Mouse (Mus musculus): Measurements from ENCODE around the gene Vmn1r4. TPM values are rescaled to one million over a fixed set of nuclear protein-coding genes. Genes with fewer than 3 reads are reported as not detected.
A peak's percentile ranks its signal among the peaks of the same experiment; 100 is the strongest.

Vmn1r4 gene
- polyA plus RNA-seq, 1 experiment, result 0.35 TPM

DNA sequence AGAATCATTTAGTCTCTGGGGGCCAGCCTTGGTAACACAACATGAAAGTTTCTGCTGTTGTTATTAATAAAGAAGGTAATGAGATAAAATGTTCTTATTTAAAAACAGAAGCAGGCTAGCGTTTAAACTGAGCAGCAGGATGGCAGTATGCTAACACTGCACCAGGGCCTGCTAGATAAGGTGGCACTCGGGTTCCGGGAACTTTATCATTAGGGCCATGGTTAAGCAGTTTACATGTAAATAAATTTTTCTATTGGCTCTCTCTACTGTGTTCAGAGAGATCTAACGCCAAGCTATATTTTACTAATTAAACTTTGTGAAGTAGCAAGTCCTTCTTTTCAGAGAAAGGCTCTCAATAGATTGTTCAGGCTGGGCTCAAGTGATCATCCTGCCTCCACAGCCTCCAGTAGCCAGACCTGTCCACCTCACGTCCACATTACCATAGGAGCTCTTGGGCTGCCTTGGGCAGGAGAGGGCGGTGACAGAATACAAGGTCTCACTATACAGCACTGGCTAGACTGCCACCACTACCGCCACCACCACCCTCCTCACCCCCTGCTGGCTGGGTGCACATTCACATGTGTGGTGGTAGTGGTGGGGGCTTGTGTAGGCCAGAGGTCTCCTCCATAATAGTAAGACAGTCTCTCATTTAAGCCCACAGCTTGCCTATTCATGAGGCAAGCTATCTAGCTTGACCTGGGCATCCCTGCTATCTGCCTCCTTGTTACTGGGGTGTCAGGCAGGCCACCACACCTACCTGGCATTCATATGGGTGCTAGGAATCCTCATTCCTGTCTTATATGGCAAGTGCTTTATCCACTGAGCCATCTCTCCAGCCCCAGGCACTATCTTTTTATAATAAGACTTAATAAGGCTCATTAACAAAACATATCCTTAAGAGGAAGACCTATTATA is 21.0 kb upstream of the Vmn1r4 start:
- Histone ChIP-seq H3K4me1 (ENCODE audit: control insufficient read depth, insufficient read depth, low read length) (peaks cover 8% of the 10 kb centered on the region; the same call in 1 of the 2 replicates), H3K27ac (ENCODE audit: insufficient read depth, low read length) (no peak overlapping the region), H3K4me3 (ENCODE audit: insufficient read depth, low read length) (no peak overlapping the region)
- no peak for TF ChIP-seq POLR2A (IDR thresholded peaks at IDR 0.05; ENCODE audit: extremely low read depth, insufficient read depth, low read length)
- no peak for TF ChIP-seq CTCF (IDR thresholded peaks at IDR 0.05; ENCODE audit: extremely low read depth, insufficient read depth, low read length)

DNA sequence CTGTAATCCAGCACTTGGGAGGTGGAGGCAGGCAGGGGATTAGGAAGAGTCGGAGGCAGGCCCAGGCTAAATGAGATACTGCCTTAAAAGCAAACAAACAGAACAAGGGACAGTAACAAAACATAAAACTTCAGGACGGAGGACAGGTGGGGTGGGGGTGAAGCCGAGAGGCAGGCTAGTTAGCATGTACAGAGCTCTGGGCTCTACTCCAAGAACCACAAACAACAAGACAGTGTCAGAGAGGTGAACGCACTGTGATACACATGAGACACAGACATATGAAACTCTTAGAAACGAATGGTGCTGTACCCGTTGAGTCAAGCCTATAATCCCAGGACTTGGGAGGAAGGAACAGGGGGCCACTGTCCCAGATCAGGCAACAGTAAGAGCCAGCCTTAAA is 20.0 kb upstream of the Vmn1r4 start:
- peaks cover 8% of the 10 kb centered on the region; the same call in 1 of the 2 replicates for H3K4me1 ChIP-seq (ENCODE audit: control insufficient read depth, insufficient read depth, low read length)
- no peak for TF ChIP-seq CTCF (IDR thresholded peaks at IDR 0.05; ENCODE audit: extremely low read depth, insufficient read depth, low read length)
- no peak for TF ChIP-seq POLR2A (IDR thresholded peaks at IDR 0.05; ENCODE audit: extremely low read depth, insufficient read depth, low read length)
- H3K27ac ChIP-seq (ENCODE audit: insufficient read depth, low read length), result peak overlapping the region; percentile 45; the same call in 1 of the 2 replicates
- no peak overlapping the region for H3K4me3 ChIP-seq (ENCODE audit: insufficient read depth, low read length)

DNA sequence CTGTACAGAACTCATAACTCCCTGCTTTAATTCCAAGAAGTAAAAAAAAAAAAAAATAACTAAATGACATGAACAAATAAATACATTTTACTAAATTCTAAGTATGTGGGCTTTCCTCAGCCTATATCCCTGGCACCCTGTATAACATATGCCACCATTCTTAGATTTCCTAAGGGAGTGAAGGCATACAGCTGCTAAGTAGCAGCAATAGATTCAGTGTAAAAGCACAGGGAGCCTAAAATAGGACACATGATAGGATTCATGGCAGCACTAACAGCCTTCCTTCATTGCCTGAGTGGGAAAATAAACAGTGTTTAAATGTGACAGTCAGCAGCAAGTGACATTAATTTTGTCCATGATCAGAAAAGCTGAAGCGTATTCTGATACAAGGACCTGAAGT is 19.5 kb upstream of the Vmn1r4 start:
- H3K4me1 ChIP-seq (ENCODE audit: control insufficient read depth, insufficient read depth, low read length), result peaks cover 8% of the 10 kb centered on the region; the same call in 1 of the 2 replicates
- TF ChIP-seq POLR2A (IDR thresholded peaks at IDR 0.05; ENCODE audit: extremely low read depth, insufficient read depth, low read length), result no peak
- no peak overlapping the region for H3K4me3 ChIP-seq (ENCODE audit: insufficient read depth, low read length)
- H3K27ac ChIP-seq (ENCODE audit: insufficient read depth, low read length), result no peak overlapping the region

DNA sequence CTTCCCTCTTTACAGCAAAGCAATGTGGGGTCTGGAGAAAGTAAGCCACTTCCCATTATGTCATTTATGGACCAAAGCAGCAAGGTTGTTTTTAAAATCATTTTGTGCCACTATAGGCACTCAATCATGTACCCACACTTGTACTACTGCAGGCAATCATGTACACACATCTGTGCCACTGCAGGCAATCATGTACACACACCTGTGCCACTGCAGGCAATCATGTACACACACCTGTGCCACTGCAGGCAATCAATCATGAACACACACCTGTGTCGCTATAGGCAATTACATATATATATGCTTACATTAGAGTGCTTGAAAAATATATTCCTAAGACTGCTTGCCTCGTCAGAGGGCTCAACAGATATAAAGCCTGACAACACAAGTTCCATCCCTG is 18.8 kb upstream of the Vmn1r4 start:
- H3K4me3 ChIP-seq (ENCODE audit: insufficient read depth, low read length), result no peak overlapping the region
- H3K27ac ChIP-seq (ENCODE audit: insufficient read depth, low read length), result no peak overlapping the region
- no peak for TF ChIP-seq POLR2A (IDR thresholded peaks at IDR 0.05; ENCODE audit: extremely low read depth, insufficient read depth, low read length)
- no peak for TF ChIP-seq CTCF (IDR thresholded peaks at IDR 0.05; ENCODE audit: extremely low read depth, insufficient read depth, low read length)
- H3K4me1 ChIP-seq (ENCODE audit: control insufficient read depth, insufficient read depth, low read length), result peaks cover 8% of the 10 kb centered on the region; the same call in 1 of the 2 replicates

DNA sequence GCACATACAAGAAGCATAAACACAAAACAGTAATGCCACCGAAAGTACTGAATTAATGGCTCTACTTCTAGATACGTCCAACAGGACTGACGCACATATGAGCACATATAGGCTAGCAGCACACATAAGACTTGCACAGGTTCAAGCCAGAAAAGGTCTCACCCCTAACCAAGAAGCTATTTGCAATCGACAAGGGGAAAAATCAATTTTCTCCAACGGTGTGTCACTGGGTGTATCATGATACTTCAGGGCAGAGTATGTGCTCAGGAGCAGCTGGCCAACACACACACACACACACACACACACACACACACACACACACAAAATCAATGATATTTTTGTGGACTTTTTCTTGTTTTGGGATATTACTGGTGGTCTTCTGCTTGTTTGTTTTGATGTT is 18.3 kb upstream of the Vmn1r4 start:
- TF ChIP-seq POLR2A (IDR thresholded peaks at IDR 0.05; ENCODE audit: extremely low read depth, insufficient read depth, low read length), result no peak
- TF ChIP-seq CTCF (IDR thresholded peaks at IDR 0.05; ENCODE audit: extremely low read depth, insufficient read depth, low read length), result no peak
- Histone ChIP-seq H3K4me3 (ENCODE audit: insufficient read depth, low read length) (no peak overlapping the region), H3K27ac (ENCODE audit: insufficient read depth, low read length) (no peak overlapping the region), H3K4me1 (ENCODE audit: control insufficient read depth, insufficient read depth, low read length) (peaks cover 8% of the 10 kb centered on the region; the same call in 1 of the 2 replicates)

DNA sequence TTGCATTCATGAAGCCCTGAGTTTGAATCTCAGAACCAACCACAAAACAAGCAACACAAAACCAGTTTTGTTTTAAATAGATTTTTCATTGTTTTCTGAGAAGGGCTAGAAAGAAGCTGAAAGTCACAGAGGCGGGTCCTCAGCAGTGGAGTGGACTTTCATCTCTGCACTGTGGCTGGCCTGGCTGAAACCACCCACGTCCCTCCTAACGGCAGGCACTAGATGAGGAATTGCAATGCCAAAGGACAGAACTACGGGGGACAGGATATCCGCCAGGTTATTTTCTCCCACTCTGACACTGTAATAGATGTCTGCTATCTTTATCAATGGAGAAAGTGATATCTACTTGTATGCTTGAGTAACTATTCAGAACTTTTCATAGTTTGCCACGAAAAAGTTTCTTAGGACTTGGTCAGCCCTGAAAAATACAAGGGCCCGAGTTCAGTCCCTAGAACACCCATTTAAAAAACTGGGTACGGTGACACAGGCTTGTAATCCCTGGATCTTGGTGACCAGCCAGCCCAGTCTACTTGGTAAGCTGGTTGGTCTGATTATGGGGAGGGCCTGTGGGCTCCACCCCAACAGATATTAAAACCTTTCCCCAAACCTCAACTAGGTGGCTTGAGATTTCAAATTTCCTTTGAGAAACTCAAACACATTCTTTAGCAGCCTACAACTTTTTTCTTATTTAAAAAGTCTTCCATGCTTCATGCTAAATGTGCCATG is 17.5 kb upstream of the Vmn1r4 start:
- Histone ChIP-seq H3K4me1 (ENCODE audit: control insufficient read depth, insufficient read depth, low read length) (peaks cover 7% of the 10 kb centered on the region; the same call in 1 of the 2 replicates), H3K27ac (ENCODE audit: insufficient read depth, low read length) (no peak overlapping the region), H3K4me3 (ENCODE audit: insufficient read depth, low read length) (no peak overlapping the region)
- TF ChIP-seq CTCF (IDR thresholded peaks at IDR 0.05; ENCODE audit: extremely low read depth, insufficient read depth, low read length), result no peak
- TF ChIP-seq POLR2A (IDR thresholded peaks at IDR 0.05; ENCODE audit: extremely low read depth, insufficient read depth, low read length), result no peak

DNA sequence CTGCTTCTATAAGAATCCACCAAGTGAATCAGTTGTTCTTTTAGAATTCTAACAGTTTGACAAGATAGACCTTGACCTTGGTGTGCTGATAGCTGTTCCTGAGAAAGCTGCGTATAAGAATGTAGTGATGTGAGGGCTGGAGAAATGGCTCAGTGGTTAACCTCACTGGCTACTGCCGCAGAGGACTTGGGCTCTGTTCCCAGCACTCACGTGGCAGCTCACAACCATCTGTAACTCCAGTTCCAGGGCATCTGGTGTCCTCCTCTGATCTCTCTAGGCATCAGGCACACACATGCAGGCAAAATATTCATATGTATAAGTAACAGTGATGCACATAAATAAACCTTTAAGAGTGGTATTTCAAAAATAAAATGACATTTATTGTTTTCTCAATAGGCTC is 15.8 kb upstream of the Vmn1r4 start:
- peaks cover 4% of the 10 kb centered on the region; the same call in 1 of the 2 replicates for H3K4me1 ChIP-seq (ENCODE audit: control insufficient read depth, insufficient read depth, low read length)
- no peak overlapping the region for H3K27ac ChIP-seq (ENCODE audit: insufficient read depth, low read length)
- TF ChIP-seq POLR2A (IDR thresholded peaks at IDR 0.05; ENCODE audit: extremely low read depth, insufficient read depth, low read length) (no peak), CTCF (IDR thresholded peaks at IDR 0.05; ENCODE audit: extremely low read depth, insufficient read depth, low read length) (no peak)
- H3K4me3 ChIP-seq (ENCODE audit: insufficient read depth, low read length), result no peak overlapping the region

DNA sequence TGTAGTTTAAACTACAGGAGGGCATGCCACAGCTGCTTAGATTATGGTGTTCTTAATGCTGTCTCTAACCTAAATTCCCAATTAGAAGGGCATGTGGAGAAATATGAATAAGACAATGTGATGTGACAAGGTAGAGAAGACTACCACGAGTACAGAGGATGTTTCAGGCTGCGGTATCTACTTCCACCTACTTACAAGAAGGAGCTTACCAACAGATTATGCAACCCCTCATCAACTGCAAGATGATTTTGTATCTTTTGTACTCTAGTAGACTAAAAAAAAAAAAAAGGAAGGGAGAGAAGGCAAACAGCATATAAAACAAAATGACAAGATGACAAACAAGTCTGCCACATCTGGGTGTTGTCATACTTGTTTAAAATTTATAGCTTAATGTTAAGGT is 15.4 kb upstream of the Vmn1r4 start:
- H3K4me3 ChIP-seq (ENCODE audit: insufficient read depth, low read length), result no peak overlapping the region
- peaks cover 4% of the 10 kb centered on the region; the same call in 1 of the 2 replicates for H3K4me1 ChIP-seq (ENCODE audit: control insufficient read depth, insufficient read depth, low read length)
- no peak overlapping the region for H3K27ac ChIP-seq (ENCODE audit: insufficient read depth, low read length)
- TF ChIP-seq POLR2A (IDR thresholded peaks at IDR 0.05; ENCODE audit: extremely low read depth, insufficient read depth, low read length) (no peak), CTCF (IDR thresholded peaks at IDR 0.05; ENCODE audit: extremely low read depth, insufficient read depth, low read length) (no peak)

DNA sequence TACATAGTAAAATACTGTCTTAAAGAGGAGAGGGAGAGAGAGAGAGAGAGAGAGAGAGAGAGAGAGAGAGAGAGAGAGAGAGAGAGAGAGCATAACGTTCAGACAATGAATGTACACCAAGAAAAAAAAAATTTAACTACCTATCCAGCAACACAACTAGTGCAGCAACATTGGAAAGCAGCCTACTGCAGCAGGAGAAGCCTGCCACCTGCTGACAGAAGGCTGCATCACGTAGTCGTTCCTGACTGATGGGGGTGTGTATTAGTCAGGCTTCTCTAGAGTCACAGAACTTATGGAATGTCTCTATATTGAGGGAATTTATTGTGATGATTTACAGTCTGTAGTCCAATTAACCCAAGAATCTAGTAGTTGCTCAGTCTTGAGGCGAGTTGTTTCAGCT is 14.9 kb upstream of the Vmn1r4 start:
- TF ChIP-seq CTCF (IDR thresholded peaks at IDR 0.05; ENCODE audit: extremely low read depth, insufficient read depth, low read length) (peak; percentile 85), POLR2A (IDR thresholded peaks at IDR 0.05; ENCODE audit: extremely low read depth, insufficient read depth, low read length) (no peak)
- H3K4me1 ChIP-seq (ENCODE audit: control insufficient read depth, insufficient read depth, low read length), result peaks cover 3% of the 10 kb centered on the region; the same call in 1 of the 2 replicates
- H3K27ac ChIP-seq (ENCODE audit: insufficient read depth, low read length), result no peak overlapping the region
- no peak overlapping the region for H3K4me3 ChIP-seq (ENCODE audit: insufficient read depth, low read length)
